Mouse (Mus musculus) liver, adult 2 months (tissue): ENCODE measurements around the gene Syp.

ENCODE experiments used
- CTCF ChIP-seq: fragments of 200-500 bp; IDR thresholded peaks from 2 replicates; pipeline ENCODE4 v1.5.1; 2011; ENCODE audit warnings: low read depth, low read length, control low read depth
- POLR2A ChIP-seq: fragments of 200-500 bp; IDR thresholded peaks from 2 replicates; pipeline ENCODE4 v1.6.1; 2011; ENCODE audit warnings: low read length, control low read depth; ENCODE audit not compliant: insufficient read depth; ENCODE audit errors: extremely low read depth

DNA sequence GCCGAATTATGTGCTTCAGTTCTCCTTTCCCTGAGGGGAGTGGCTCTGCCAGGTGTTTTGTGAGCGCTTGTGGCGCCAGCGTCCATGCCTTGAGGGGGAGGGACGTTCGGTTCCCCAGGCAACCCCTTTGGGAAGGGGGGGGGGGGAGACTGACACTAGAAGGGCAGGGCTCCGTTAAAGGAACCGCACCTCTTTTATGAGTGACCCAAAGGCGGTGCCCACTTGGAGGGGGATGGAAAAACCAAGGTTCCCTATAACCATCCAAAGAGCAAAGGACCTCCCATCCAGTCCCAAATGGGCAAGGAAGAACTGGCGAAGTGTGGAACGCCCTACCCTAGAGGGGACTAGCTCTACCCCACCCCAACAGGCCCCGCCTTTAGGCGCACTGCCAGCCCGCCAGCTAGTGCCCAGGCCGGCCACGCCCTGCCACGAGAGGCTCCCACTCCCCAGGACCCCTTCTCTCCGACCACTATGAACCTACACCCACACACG is 32.2 kb downstream of the Syp start:
- no peak for TF ChIP-seq POLR2A
- no peak for TF ChIP-seq CTCF
